Mouse (Mus musculus) splenic B cell, adult 2 months (primary cell): ENCODE results near the gene Gm28891.
"Not testable (repeated sequence)": the region's sequence is repeated elsewhere in the genome, so short reads cannot be mapped to it uniquely, and the experiment has no call there.

Experiments used
- DNase-seq: peaks from one replicate; pipeline ENCODE4 v3.0.0-alpha.2; 2011; ENCODE audit warnings: low read depth, low spot score
- H3K27me3 ChIP-seq: 2 replicates; pipeline ENCODE4 v1.6.1; 2012; ENCODE audit warnings: mild to moderate bottlenecking, low read length, moderate library complexity, mixed read lengths; ENCODE audit not compliant: control insufficient read depth, poor library complexity, insufficient read depth, severe bottlenecking
- H3K36me3 ChIP-seq: 2 replicates; pipeline ENCODE4 v1.6.1; 2012; ENCODE audit warnings: mild to moderate bottlenecking, low read length, moderate library complexity, mixed read lengths; ENCODE audit not compliant: control insufficient read depth, poor library complexity, insufficient read depth, severe bottlenecking

The Gm28891 gene

GRCm38 (mm10) chrY:60240902-60241301 lies at the start of gene Gm28891:
TSS of gene Gm28891 (plus strand) at chrY:60241202.
- H3K36me3 ChIP-seq, DNase-seq, H3K27me3 ChIP-seq: not testable (repeated sequence)
